Mouse (Mus musculus) monocyte, adult 2 months (primary cell): ENCODE measurements around the gene Mindy1.
A peak's percentile ranks its signal among the peaks of the same experiment; 100 is the strongest.

ENCODE experiments used
- DNase-seq, 2 experiments: peaks; one replicate each; pipeline ENCODE4 v3.0.0; 2022; ENCODE audit warnings: low spot score in 2 of 2, low read depth in 1 of 2

Mindy1 gene

DNA sequence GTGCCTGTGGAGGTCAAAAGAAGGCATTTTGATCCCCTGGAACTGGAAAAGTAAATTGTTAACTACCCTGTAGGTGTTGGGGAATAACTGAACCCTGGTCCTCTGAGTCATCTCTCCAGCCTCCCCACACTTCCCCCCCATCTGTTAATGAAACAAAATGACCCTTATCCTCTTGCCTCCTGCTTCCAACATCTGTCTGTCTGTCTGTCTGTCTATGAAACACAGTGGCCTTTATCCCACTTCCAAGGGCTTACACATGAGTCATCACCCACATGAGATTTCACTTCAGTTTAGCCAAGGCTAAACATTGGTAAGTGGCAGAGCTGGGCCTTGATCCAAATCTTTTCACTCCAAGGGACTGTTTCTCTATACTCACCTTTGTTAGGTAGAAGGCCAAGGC is 13.3 kb upstream of the Mindy1 start:
- DNase-seq, result no peak

DNA sequence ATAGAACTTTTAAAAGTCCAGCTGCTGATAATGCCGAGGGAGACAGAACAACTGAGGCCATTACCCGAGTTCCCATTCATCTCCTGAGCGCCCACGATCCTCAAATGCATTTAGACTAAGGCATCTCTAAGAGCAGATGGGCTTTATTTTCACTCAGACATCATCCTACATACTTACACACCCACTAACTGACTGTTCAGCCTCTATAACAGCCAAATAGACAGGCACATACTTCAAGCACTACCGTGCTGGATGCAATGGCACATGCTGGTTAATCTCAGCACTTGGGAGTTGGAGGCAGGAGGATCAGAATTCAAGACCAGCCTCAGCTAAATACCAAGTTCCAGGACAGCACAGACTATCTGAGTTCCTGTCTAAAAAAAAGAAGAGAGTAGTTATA is 11.4 kb upstream of the Mindy1 start:
- no peak for DNase-seq

GRCm38 (mm10) chr3:95270766-95271364 is 10.3 kb upstream of the Mindy1 start:
- DNase-seq, result no peak

- DNase-seq, result no peak
These were observed 7.7 kb upstream of the Mindy1 start for GRCm38 (mm10) chr3:95273471-95273870.

GRCm38 (mm10) chr3:95274453-95274852 is 6.7 kb upstream of the Mindy1 start:
- DNase-seq, result no peak

DNA sequence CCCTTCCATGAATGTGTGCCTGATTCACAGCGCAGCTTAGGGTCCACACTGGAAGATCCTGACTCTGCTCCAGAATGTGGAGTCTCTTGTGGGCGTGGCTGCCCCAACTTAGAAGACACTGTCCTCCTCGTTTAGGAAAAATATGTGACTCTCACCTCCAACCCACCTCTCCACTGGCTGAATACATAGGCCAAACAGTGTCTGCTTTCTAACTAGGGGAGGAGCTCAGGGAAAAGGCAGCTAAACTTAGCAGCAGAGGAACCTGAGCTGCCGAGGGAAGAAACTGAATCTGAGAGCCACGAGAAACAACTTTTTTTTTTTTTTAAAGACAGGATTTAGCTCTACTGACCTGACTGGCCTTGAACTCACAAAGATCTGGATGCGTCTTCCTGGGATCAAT is 6.0 kb upstream of the Mindy1 start:
- no peak for DNase-seq

DNA sequence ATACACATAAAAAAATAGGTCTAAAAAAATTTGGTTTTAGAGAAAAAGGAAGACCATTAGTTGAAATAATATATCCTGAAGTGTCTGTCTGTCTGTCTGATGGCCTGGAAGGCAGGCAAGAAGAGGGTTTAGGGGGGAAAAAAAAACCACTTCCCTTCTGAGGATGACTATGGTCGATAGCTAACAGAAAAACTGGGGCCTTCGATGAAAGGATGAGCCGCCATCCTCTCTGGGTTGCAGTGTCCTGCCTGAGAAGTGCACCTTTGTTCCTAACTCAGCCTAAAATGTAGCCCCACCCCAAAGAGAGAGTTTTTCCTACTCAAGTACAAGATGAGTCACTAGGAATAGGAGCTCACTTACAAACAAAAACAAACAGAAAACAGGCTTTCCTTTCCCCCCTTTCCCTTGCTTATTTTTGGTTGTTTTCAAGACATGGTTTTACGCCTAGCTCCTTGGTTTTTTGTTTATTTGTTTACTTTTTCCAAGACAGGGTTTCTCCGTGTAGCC is 4.7 kb upstream of the Mindy1 start:
- no peak for DNase-seq

DNA sequence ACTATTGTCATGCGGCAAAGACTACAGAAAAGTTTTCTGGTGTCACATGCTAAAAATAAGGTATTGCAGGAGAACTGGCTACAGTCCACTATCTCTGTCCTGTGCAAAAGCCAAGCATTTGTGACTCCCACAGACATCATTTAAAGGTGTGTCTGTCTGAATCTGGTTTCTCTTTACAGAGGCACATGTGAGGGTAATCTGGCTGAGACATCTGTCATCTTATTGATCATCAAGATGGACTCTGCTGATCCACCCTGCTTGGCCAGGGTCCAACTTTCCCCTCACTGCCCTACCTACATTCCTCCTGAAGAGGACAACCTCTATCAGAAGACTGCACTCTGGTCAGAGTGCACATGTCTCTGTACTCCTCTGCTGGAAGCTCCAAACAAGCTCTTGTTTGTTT is 4.0 kb upstream of the Mindy1 start:
- no peak for DNase-seq

- no peak for DNase-seq
These were observed 398 bp upstream of the Mindy1 start for GRCm38 (mm10) chr3:95280747-95281146.

DNA sequence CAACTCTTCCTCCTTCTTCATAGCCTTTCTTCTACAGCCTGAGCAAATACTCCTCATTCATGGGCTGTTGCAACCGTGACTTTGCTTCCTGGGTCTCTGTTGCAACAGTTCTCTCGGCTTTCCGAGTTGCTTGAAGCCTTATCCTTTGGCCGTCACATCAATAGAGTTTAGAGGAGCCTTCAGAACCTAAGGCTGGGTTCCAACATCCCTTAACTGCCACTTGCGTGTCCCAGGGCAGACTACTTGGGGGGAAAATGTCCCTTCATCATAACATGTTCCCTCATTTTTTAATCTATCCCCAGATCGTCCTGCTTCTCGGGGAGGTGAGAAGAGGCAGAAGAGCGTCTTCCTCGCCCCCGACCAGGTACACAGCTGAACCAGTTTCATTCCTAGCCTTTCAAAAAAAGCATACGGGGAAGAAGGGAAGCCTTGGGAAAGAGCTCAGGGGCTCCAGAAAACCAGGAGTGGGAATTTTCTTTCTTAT is 1.3 kb downstream of the Mindy1 start:
- peak; percentile 37 to 50 for DNase-seq

DNA sequence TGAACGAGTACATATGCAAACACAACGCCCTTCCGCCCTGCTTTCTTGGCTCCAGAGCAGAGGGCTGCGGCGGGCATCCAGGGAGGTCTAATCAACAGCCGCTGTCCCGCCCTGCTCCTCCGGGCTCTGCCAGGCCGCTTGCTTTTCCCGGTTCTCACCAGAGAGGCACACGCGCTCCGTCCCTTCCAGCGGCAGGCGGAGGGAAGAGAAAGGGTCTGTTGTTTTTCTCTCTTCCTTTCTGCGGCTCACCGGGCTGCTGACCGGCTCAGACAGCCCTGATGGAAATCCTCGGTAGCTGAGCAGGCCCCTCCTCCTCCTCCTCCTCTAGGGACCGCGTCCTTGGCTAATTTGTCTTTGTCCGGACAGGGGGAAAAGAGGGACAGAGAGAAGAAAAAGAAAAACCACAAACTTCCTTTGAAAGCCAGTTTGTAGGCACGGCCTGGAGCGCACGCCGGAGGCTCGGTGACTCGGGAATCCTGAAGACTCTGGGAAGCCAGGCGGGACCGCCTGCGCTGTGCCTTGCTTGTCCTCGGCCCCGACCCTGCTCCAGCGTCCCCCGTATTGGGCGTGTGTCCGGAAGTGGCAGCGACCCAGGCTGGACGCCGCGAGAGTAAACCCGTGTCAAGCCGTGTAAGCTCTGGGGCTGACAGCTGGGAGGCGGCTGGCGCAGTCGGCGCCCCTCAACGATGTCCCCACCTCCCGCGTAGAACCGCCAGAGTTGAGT is 1.9 kb downstream of the Mindy1 start:
- DNase-seq, result peak; percentile 39 to 46

- no peak for DNase-seq
These were observed 2.4 kb downstream of the Mindy1 start for GRCm38 (mm10) chr3:95283589-95283941.

GRCm38 (mm10) chr3:95284062-95284461 is 2.9 kb downstream of the Mindy1 start:
- no peak for DNase-seq

- no peak for DNase-seq
These were observed 3.5 kb downstream of the Mindy1 start for GRCm38 (mm10) chr3:95284501-95285281.

- DNase-seq, result no peak
These were observed 4.2 kb downstream of the Mindy1 start for GRCm38 (mm10) chr3:95285390-95285789.

- no peak for DNase-seq
These were observed 4.9 kb downstream of the Mindy1 start for GRCm38 (mm10) chr3:95286011-95286410.

DNA sequence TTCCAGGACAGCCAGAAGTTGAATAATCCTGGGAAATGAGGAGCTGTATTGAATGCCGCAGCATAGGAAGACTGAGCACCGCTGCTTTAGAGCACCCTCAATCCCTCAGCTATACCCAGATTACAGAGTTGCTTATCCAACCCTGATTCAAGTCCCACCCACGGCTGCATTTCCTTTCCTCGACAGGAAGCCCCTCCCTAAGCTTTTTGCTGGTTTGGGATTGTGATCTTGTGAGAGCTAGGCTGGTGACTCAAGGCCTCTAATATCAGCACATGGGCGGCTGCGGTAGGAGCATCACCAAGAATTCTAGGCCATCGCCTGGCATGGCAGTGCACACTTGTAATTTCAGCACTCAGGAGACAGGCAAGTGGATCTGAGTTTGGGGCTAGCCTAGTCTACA is 5.4 kb downstream of the Mindy1 start:
- no peak for DNase-seq

DNA sequence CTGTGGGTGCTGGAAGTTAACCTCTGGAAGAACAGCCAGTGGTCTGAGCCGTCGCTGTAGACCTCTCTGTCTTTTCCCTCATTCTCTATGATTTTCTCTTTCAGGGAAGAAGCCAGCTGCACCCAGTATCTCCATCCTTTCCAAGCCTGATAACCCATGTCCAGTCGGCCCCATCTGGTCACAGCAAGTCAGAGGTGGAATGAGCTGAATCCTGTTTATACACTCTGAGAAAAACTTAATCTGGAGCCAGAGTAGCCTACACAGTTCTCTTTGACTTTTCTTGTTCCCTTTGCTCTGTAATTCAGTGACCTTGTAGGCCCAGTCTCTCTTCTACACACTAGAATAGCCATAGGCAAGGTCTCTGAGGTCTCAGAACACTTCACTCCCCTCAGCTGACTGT is 6.4 kb downstream of the Mindy1 start:
- no peak for DNase-seq

- DNase-seq, result no peak
These were observed 8.3 kb downstream of the Mindy1 start for GRCm38 (mm10) chr3:95289419-95289818.

GRCm38 (mm10) chr3:95290156-95290555 is 9.0 kb downstream of the Mindy1 start:
- no peak for DNase-seq

DNA sequence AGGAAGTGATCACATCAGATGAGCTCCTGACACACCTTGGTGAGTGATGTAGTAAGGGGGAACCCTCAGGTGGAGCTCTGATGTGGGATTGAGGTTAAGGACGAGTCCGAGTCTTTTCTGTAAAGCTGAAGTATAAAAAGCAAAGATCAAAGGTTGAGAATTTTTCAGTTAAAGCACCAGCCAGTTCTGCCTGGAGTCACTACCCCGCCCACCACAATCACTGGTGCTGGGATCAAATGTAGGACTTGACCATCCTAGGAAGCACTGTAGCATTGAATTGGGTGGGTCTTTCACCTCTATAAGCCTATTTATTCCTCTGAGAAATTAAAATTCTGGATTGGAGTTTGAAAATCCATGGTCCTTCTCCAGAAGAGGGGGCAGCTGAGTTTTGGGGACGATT is 9.9 kb downstream of the Mindy1 start:
- DNase-seq, result no peak

DNA sequence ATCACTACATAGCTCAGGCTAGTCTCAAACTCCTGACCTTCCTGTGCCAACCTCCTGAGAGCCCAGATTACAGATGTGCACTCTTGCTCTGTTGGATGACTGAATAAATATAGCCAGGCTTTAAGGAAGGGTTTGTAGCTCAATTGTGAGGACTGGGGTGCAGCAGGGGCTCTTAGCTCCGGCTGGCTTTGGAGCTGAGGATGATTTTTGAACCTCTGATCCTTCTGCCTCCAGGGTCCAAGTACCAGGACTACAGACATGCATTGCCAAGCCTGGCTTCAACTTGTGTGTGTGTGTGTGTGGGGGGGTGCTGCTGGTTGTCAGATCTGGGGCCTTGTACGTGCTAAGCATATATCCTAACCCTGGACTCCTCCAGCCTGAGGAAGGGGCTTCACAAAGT is 11.8 kb downstream of the Mindy1 start:
- DNase-seq, result no peak
